Comparison of ENCODE assay signal across 15 mouse cellular contexts in genomic region chr1:53894299-53894698, GRCm38 (mm10).
"Had no signal": no experiment of that assay in that cellular context is flagged by ENCODE, and none has a peak within 500 bp of the region (broad histone marks: within the 10 kb centered on the region; RNA-seq: fewer than 3 reads in every experiment).

No protein-coding gene starts in this region.

- H3K27ac ChIP-seq: liver, embryonic 14.5 days; midbrain, embryonic 10.5 days; midbrain, embryonic 12.5 days; neural tube, embryonic 13.5 days; neural tube, embryonic 15.5 days; stomach, embryonic 15.5 days; stomach, postnatal 0 days had no signal

- H3K4me1 ChIP-seq: midbrain, embryonic 10.5 days; midbrain, embryonic 12.5 days; neural tube, embryonic 13.5 days; neural tube, embryonic 15.5 days; stomach, embryonic 15.5 days had no signal

- ATAC-seq: midbrain, embryonic 16.5 days had no signal

- DNase-seq: lung, embryonic 14.5 days; lung, postnatal 4 days; midbrain, embryonic 14.5 days; right cerebral cortex, postnatal 14 days; thymus, adult 2 months; thymus, postnatal 25 days; thymus, postnatal 4 days had no signal

- H3K9ac ChIP-seq: liver, embryonic 14.5 days; lung, embryonic 14.5 days; midbrain, embryonic 12.5 days; neural tube, embryonic 13.5 days; neural tube, embryonic 15.5 days; stomach, embryonic 15.5 days had no signal

- H3K27me3 ChIP-seq: midbrain, embryonic 12.5 days; neural tube, embryonic 13.5 days; neural tube, embryonic 15.5 days; stomach, embryonic 15.5 days had no signal

- H3K9me3 ChIP-seq: midbrain, embryonic 10.5 days; midbrain, embryonic 12.5 days; neural tube, embryonic 13.5 days; neural tube, embryonic 15.5 days; stomach, embryonic 15.5 days had no signal

- H3K4me3 ChIP-seq: midbrain, embryonic 10.5 days; midbrain, embryonic 12.5 days; neural tube, embryonic 13.5 days; neural tube, embryonic 15.5 days; stomach, embryonic 15.5 days had no signal

- H3K36me3 ChIP-seq: midbrain, embryonic 10.5 days; midbrain, embryonic 12.5 days; neural tube, embryonic 13.5 days; neural tube, embryonic 15.5 days; stomach, embryonic 15.5 days had no signal

- H3K4me2 ChIP-seq: lung, embryonic 14.5 days; midbrain, embryonic 12.5 days; neural tube, embryonic 13.5 days; neural tube, embryonic 15.5 days; stomach, embryonic 15.5 days had no signal
